Mouse (Mus musculus) T-helper 2 cell (primary cell): ENCODE data around the gene Has1.
"Not testable (repeated sequence)": the region's sequence is repeated elsewhere in the genome, so short reads cannot be mapped to it uniquely, and the experiment has no call there.

Experiments
- in situ Hi-C: fragments of 300-600 bp; cut with MboI, MseI; formaldehyde crosslinking; loops from one replicate; pipeline ENCODE4 v1.15.1; 2025; ENCODE audit warnings: high pct_unique_total_duplicates

Gene Has1

GRCm38 (mm10) chr17:17844606-17845005 is 10.4 kb downstream of the Has1 start:
- in situ Hi-C loops, result not testable (repeated sequence)

GRCm38 (mm10) chr17:17843534-17844261 is 11.3 kb downstream of the Has1 start:
- in situ Hi-C loops, result no loop called here

- in situ Hi-C loops, result no loop called here
These were observed 14.2 kb downstream of the Has1 start for GRCm38 (mm10) chr17:17840796-17841195.

GRCm38 (mm10) chr17:17839276-17839675 is 15.7 kb downstream of the Has1 start:
- in situ Hi-C loops, result no loop called here

GRCm38 (mm10) chr17:17837919-17838701 is 16.9 kb downstream of the Has1 start:
- in situ Hi-C loops, result no loop called here

- in situ Hi-C loops, result no loop called here
These were observed 17.6 kb downstream of the Has1 start for GRCm38 (mm10) chr17:17837426-17837825.

- in situ Hi-C loops, result no loop called here
These were observed 18.9 kb downstream of the Has1 start for GRCm38 (mm10) chr17:17836101-17836500.

GRCm38 (mm10) chr17:17834896-17835295 is 20.1 kb downstream of the Has1 start:
- in situ Hi-C loops, result no loop called here

- in situ Hi-C loops, result no loop called here
These were observed 24.3 kb downstream of the Has1 start for GRCm38 (mm10) chr17:17830731-17831130.

- in situ Hi-C loops, result no loop called here
These were observed 25.0 kb downstream of the Has1 start for GRCm38 (mm10) chr17:17829816-17830535.

- in situ Hi-C loops, result no loop called here
These were observed 25.8 kb downstream of the Has1 start for GRCm38 (mm10) chr17:17829052-17829785.

- in situ Hi-C loops, result no loop called here
These were observed 26.6 kb downstream of the Has1 start for GRCm38 (mm10) chr17:17828191-17828981.

GRCm38 (mm10) chr17:17827658-17828190 is 27.3 kb downstream of the Has1 start:
- in situ Hi-C loops, result no loop called here

GRCm38 (mm10) chr17:17826751-17827657 is 28.0 kb downstream of the Has1 start, which contains the start of gene Spaca6:
TSS of gene Spaca6 (plus strand) at chr17:17827158.
- in situ Hi-C loops, result no loop called here

- in situ Hi-C loops, result no loop called here
These were observed 28.9 kb downstream of the Has1 start for GRCm38 (mm10) chr17:17825921-17826591.

GRCm38 (mm10) chr17:17823612-17824336 is 31.2 kb downstream of the Has1 start:
- in situ Hi-C loops, result no loop called here

GRCm38 (mm10) chr17:17795527-17795926 is 59.5 kb downstream of the Has1 start:
- in situ Hi-C loops, result loop anchor here (10.0 kb wide), 1 partner anchor 709 kb away; no protein-coding TSS in a partner anchor
